Mouse (Mus musculus) erythroblast, embryonic 14.5 days (primary cell): ENCODE results near the gene Rasgef1b.

ENCODE experiments used
- GATA1 ChIP-seq: IDR thresholded peaks from 2 replicates; pipeline ENCODE4 v1.6.1; 2012; ENCODE audit warnings: low read length, inconsistent platforms, mixed read lengths
- TAL1 ChIP-seq: IDR thresholded peaks from 3 replicates; pipeline ENCODE4 v1.6.1; 2012; ENCODE audit warnings: low read length, inconsistent platforms, mixed read lengths

DNA sequence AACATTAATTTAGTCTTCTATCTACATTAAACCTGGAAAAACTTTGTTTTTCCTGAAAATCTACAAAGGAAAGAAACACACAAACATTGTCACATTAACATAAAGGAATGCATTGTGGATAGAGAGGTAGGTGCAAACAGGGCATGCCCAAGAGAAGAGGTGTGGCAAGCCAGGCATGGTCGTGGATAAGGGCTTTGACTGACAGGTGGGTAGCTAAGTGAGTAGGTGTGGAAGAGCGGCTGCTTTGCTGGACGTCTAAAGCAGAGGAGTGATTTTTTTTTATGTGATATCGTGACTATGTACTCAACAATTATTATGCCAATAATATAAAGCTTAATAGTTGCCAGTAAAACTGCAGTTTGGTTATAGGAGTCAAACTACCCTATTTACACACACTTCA is 408.1 kb downstream of the Rasgef1b start:
- TF ChIP-seq TAL1 (no peak), GATA1 (no peak)
